Comparison of ENCODE assay signal across 8 mouse cellular contexts in the genomic region with DNA sequence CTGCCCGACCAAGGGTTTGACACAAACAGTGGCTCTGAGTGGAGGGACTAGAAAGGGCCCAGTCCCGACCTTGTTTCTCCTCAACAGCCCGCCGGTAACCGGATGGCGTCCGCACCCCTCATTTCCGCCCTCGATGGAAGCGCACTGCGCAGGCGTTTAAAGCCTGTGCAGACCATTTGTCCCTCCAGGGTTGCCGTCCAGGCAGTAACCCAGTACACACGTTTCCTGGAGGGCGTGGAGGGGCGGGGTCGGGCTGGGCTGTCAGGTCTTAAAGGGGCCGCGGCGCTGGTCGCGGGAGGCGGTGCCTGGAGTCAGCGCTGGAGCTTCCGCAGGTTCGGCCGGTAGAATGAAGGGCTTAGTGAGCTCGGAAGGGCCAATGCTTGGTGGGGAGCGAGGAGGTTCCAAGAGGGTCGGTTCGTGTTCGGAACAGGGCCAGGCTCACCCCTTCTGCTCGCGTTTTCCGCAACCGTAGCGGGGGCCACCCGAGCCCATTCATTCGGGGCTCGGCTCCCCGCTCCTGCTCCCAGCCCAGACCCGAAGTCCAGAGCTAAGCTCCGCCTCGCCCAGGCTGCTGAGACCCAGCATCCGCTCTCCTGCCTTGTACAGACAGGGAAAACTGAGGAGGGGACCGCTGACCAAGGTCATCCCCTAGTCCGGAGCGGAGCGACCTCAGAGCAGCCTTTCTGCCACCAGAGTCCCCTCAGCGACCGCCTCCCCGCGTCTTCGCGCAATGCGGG. TPM values are rescaled to one million over a fixed set of nuclear protein-coding genes. Genes with fewer than 3 reads are reported as not detected.
DNase-seq lines count a peak whose midpoint lies in the region; ATAC-seq lines count a peak whose summit lies in the region.

TSS of gene Gale (plus strand) at position 271 of the 737 bp plus-strand sequence.

- peak; percentile 100 for DNase-seq in ZHBTc4 (ENCODE audit: low read depth, low spot score)
- DNase-seq in cerebellum, postnatal 4 days (ENCODE audit: low spot score in 2 of 2) = peak; percentile 83 to 91
- peak; percentile 93 for DNase-seq in gastrocnemius, adult 18-20 months (ENCODE audit: low spot score)
- peak; percentile 89 to 95 for DNase-seq in left cerebral cortex, adult 8-10 months (ENCODE audit: low spot score in 2 of 2)
- peak; percentile 97 for DNase-seq in right cerebral cortex, postnatal 10 days (ENCODE audit: low spot score in 2 of 2)
- peak; percentile 88 for DNase-seq in urinary bladder, postnatal 25 days (ENCODE audit: low spot score)

- peak within 1 kb of the TSS; percentile 85 for H3K4me3 ChIP-seq in hindbrain, embryonic 16.5 days (ENCODE audit: low read length)
- peak within 1 kb of the TSS; percentile 95 for H3K4me3 ChIP-seq in megakaryocyte, embryonic 14.5 days (replicated peaks)

- ATAC-seq in hindbrain, embryonic 16.5 days = peak; percentile 93

- peak within 1 kb of the TSS; percentile 64 for H3K4me2 ChIP-seq in hindbrain, embryonic 16.5 days (ENCODE audit: low read length)

- peak within 1 kb of the TSS; percentile 90 for H3K9ac ChIP-seq in hindbrain, embryonic 16.5 days (ENCODE audit: low read depth, low read length)

- WGBS in hindbrain, embryonic 16.5 days = 0% methylated on average over 50 of the region's 56 CpGs

- no peaks in the 10 kb centered on the region for H3K9me3 ChIP-seq in hindbrain, embryonic 16.5 days (ENCODE audit: control insufficient read depth, low read length)
- H3K9me3 ChIP-seq in megakaryocyte, embryonic 14.5 days = no peaks in the 10 kb centered on the region

- H3K36me3 ChIP-seq in hindbrain, embryonic 16.5 days (ENCODE audit: control insufficient read depth, insufficient read depth, low read length) = peaks cover 39% of the 10 kb centered on the region
- H3K36me3 ChIP-seq in megakaryocyte, embryonic 14.5 days (replicated peaks; ENCODE audit: low read length) = peaks cover 77% of the 10 kb centered on the region

- peaks cover 17% of the 10 kb centered on the region for H3K4me1 ChIP-seq in hindbrain, embryonic 16.5 days (ENCODE audit: control insufficient read depth, insufficient read depth, low read depth, low read length)
- peaks cover 58% of the 10 kb centered on the region for H3K4me1 ChIP-seq in megakaryocyte, embryonic 14.5 days

- no peaks in the 10 kb centered on the region for H3K27me3 ChIP-seq in hindbrain, embryonic 16.5 days (replicated peaks; ENCODE audit: control insufficient read depth, insufficient read depth, low read length)
- H3K27me3 ChIP-seq in megakaryocyte, embryonic 14.5 days (replicated peaks) = no peaks in the 10 kb centered on the region

- H3K27ac ChIP-seq in hindbrain, embryonic 16.5 days (ENCODE audit: low read depth, low read length) = peak within 1 kb of the TSS; percentile 94

RNA-seq across cellular contexts. Expression of gene Gale, which starts in this region (rescaled TPM):
- under 1 TPM; 0.73 to 0.97 TPM for total RNA-seq in gastrocnemius, adult 18-20 months (2021)
- 49.4 and 50.1 TPM in 2 replicates for polyA plus RNA-seq in hindbrain, embryonic 16.5 days (2015; fragmentation: Nextera tagmentation; extraction: Ambion mirVana)
- total RNA-seq in left cerebral cortex, adult 8-10 months (2022) = 10 to 100 TPM; 21.7 to 26.5 (median 23.4) TPM
- 71.2 and 91.8 TPM in 2 replicates for polyA plus RNA-seq in megakaryocyte, embryonic 14.5 days (2012; ENCODE audit: insufficient read depth, low replicate concordance)

Comparison
In these comparisons a context has a peak if more than half of its experiments do, and no peak if none do; other contexts are left out.
1. Peak in every context shown above with its lines: DNase-seq, ATAC-seq, H3K4me3 ChIP-seq and H3K27ac ChIP-seq.
2. RNA of gene Gale (total RNA-seq): 21.7 to 26.5 TPM in left cerebral cortex, adult 8-10 months; 0.73 to 0.97 TPM in gastrocnemius, adult 18-20 months; every median in the first group is over 10 times any median in the second.
3. Peak in DNase-seq in gastrocnemius, adult 18-20 months; RNA of the gene not detected or under 1 TPM.